Mouse (Mus musculus): ENCODE data around the gene Bag5.

DNA sequence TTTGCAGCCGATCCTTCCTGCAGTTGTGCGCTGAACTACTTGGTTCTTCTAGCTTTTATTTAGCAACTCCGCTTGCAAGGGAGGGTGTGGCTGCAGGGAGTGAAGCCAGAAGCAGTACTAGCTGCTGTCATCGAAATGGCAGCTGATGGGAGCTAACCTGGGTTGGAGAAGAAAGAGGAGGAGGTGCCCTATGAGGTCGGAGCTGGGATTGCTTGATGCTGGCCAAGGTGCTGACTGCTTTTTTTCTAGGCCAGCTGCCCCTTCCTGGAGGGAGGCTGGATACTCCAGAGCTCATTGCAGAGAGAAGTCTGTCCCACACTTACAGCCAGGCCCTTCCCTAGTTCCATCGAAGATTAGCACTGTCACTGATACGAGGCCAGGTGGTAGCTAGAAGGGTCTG is 34.1 kb downstream of the Bag5 start:
- no peak for TF ChIP-seq CTCF (IDR thresholded peaks at IDR 0.05; ENCODE audit: borderline replicate concordance, insufficient read depth, low read length)
- TF ChIP-seq POLR2A (IDR thresholded peaks at IDR 0.05; ENCODE audit: low read depth, low read length), result no peak
